Mouse (Mus musculus) kidney, postnatal 10 days (tissue): ENCODE results near the gene Krt31.
A peak's percentile ranks its signal among the peaks of the same experiment; 100 is the strongest.

ENCODE experiments used
- DNase-seq: peaks from one replicate; pipeline ENCODE4 v3.0.0; 2021; ENCODE audit warnings: mixed read lengths

The Krt31 gene

DNA sequence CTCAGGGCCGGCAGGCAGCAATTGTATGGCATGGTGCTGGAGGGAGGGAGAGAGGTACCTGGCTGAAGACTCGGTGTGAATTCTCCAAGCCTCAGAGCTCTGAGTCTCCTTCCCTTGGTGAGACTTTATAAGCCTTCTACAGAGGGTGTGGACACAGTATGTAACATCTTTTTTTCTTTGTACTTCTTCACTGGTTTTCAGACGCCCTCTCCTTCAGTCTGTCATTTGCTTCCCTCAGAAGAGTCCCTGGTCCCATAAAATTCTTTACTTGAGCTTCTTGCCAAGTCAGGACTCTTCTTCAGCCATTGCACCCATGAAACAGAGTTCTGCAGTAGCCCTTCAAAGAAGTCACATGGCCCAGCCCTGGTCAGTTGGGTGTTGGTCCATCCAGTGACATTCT is at the start of gene Krt31:
Krt31 (minus strand) TSS at position 101 of the 400 bp plus-strand sequence.
- DNase-seq = no peak

DNA sequence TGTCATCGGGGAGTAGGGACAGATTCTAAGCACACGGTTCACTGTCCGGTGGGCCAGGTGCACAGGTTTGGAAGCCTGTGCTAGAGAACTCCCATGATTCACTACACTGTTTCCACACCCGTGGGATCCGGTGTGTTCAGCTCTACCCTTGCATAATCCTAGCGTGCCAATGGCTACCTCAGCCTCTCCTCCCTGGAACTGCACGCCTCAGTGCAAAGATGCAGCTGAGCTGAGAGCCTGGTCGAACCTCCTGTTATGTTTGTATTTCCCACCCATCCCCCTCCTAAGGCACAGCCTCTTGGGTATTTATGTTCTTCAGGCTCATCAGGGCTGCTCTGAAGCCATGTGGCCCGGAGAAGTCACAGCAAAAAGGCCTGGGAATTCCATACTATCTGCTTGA is 47.5 kb upstream of the Krt31 start:
- DNase-seq = no peak

DNA sequence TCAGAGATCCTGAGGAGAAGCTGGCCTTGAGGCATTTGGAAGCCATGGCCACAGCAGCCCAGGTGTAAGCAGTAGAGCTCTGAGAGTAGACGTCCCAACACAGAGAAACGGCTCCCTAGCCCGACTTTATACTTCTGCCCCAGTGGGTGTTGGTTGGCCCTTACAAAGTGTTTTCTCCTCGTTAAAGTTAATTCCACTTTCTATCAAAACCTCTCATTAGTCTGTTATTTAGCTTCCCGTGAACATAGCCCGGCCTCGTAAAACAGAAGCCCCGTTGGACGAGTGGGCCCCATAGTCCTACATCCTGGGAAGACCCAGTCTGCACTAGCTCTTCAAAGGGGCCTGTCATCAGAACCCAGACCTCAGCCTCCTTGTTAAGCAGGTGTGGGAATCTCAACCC is 45.8 kb upstream of the Krt31 start, which contains the start of gene Krt35:
Krt35 (minus strand) TSS at position 101 of the 400 bp plus-strand sequence.
- no peak for DNase-seq

DNA sequence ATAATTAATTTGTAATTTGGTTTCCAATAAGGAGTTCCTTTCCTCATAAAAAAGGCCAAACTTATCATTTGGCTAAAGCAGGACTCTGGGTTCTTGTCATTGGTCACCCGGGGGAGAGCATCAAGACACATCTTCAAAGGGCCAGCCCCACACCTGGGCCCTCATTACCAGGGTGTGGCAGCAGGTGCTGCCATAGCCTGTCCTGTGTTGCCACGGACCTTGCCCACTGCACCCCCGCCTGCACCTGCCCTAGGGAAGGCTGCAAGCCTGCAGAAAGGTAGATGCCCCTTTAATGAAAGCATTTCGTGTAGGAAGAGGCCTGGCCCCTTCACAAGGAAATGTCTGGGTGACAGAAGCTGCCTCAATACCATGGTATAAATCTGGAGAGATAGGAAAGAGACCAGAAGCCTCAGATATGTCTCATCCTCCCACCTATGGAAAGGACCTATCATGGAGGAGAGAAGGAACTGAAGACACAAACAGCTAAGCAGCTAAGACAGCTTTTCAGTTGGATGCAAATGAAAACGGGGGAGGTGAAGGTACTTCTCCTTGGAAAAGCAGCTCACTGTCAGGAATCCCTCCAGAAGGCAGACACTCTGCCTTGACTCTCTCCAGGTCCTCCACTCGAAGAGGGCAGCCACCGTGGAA is 38.2 kb upstream of the Krt31 start:
- no peak for DNase-seq

DNA sequence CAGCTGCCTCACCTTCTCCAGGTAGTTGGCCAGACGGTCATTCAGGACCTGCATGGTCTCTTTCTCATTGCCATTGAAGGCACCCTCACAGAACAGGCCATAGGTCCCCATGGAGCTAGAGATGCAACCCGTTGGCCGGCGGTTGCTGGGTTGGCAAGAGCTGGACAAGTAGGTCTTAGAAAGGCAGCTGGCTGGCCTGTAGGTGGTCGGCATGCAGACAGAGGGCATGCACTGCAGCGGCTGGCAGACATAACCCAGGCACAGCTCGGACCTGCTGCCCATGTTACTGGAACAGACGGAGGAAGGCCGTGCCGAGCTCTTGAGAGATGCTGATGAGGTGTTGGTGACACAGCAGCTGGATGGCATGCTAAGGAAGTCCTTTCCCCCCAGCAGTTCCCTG is 37.5 kb upstream of the Krt31 start, which contains the start of gene Krt32:
Krt32 (minus strand) TSS at position 366 of the 400 bp plus-strand sequence.
- DNase-seq = no peak

DNA sequence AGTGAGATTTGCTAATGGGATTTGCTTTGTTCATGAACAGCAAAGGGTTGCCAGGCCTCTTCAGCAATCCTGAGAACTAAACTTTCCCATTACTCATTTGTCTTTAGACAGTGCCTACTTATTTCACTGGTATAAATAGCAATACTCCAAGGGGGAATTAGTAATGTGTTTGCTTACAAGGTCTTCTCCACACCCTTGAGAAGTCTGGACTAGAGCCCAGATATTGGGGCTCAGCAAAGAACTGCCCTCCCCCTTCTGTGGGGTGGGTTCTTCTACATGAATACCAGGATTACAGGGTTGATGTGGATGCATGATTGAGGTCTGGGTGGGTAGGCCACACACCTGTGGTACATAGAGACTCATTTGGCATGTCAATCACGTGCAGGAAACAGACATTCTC is 23.5 kb upstream of the Krt31 start:
- DNase-seq = no peak

DNA sequence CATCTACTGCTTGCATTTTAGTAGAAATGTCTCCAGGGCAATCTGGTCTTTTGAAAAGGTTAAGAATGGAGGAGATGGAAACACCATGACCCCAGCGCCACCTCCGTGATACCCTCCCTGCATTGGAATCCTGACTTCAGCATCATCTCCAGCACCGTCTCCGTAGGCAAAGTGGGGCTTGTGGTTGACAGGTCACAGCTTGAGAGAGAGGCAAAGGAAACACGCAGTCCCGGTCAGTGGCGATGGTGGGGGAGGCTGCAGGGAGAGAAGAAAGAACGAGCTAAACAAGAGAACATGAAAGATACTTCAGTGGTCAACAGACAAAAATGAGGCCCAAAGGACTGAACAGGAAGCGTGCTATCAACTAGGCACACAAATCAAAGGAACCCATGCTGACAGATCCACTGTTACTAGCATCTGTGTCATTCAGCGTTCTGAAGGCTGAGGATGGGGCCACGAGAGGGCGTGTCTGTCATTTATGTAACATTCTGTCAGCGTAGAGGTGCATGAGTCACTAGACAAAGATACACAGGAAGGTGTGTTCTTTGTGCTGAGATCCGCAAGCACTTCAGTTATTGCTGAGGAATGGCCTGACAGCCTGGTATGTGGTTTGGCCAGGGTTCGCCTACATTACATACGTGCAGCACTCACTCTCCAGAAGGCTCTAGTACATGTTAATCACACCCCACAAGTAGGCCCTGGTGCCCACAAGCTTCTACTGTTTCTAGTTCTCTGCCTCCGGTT is 17.1 kb upstream of the Krt31 start:
- DNase-seq = peak; percentile 13

DNA sequence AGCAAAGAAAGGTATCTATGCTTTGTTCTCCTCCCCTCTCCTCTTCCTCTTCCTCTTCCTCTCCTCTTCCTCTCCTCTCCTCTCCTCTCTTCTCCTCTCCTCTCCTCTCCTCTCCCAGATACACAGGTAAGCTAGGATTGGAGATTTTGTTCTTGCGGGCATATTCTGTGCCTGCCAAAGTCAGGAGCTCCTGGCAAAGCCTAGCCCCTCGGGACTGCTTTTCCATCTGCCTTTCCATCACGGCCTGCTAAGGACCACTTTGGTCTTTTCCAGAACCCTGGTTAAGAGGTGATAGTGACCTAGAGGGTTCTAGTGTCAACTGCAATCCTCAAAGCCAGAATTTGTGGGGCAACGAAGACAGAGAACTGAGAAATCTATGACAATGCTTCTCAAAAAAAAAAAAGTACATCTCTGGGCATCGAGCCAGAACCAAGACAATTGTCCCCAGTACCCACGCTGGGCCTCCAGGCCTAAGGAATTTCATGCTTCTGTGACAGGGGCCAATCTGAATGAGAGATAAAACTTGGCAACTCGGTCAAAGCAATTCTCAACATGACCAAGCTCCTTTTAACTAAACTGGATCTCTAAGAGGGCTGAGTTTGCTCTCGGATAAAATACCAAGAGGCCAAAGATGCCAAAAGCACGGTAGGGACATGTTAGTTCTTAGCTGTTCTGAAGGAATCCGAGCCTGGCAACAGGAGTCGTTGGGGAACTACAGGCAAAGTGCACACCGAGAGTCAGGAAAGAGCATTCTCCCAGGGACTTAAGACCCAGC is 16.1 kb upstream of the Krt31 start:
- no peak for DNase-seq

DNA sequence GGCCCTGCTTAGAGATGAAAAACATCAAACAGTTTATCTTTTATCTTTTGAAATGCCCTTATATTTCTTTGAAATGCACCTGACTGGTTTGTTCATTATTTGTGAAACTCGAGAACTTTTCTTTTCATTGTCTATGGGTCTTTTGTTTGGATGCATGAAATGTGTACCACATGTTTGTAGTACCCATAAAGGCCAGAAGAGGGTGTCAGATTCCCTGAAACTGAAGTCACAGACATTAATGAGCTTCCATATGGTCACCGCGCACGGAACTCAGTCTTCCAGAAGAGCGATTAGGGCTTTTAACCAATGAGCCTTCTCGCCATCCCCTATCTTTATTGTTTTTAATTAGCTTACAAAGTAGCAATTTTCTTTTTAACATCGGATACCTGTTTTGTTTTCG is 8.5 kb upstream of the Krt31 start:
- DNase-seq = no peak

DNA sequence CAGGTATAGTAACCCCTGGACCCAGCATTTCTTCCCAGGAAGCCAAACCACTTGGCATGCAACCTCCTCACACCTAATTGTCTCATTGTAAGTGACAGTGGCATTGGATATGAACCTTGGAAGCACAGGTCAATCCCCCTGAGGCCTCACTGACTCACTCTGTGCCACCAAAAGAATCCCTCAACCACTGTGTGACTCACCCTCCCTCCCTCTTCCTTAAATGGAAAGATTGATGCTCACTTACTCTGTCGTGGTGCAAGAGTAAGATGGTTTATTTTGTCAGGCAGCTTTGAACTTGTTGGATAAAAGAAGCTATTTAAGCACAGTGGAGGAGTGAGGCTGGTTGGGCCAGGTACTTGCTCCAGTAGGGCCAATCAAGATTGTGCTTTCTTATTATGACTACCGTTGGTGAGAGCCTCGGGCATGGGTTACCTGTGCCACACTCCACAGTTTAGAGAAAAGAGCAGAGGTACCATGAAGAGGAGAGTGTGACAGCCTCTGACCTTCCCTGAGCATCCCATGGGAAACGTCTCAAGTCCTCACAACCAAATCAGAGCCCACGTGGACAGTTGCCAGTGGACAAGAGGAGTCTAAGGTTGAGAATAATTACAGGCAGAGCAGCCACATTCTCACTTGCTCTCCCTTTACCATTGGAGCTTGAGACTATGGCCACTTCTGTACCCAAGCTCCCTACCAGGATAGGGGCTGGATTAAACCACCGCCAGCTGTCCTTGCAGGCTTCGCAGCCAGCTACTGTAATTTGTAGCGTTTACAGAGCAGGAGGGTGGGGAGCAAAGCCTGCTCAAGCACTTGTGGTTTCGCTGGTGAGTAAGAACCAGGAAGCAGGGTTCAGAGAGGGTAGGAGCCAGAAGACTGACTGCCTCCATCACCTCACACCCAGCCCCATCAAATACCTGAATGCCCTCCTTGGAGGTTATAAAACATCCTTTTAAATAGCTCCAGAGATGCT is 5.6 kb upstream of the Krt31 start:
- DNase-seq = no peak

DNA sequence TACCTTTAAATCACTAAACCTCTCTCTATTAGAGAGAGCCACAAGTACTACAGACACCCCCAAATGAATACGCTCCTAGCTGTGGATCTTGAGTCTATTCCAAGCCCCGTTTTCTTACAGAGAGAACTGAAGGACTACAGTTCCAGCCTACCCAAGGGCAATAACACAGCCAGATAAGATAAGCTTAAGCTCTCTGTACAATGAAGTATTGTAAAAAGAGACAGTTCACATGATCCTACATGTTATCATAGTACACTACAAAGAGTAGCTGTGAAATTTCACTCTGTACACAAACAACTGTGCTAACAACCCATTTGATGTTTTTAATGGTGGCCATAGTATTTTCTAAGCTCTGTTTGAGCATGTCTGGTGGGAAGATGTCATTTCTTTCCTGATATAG is 3.2 kb downstream of the Krt31 start:
- DNase-seq = no peak

DNA sequence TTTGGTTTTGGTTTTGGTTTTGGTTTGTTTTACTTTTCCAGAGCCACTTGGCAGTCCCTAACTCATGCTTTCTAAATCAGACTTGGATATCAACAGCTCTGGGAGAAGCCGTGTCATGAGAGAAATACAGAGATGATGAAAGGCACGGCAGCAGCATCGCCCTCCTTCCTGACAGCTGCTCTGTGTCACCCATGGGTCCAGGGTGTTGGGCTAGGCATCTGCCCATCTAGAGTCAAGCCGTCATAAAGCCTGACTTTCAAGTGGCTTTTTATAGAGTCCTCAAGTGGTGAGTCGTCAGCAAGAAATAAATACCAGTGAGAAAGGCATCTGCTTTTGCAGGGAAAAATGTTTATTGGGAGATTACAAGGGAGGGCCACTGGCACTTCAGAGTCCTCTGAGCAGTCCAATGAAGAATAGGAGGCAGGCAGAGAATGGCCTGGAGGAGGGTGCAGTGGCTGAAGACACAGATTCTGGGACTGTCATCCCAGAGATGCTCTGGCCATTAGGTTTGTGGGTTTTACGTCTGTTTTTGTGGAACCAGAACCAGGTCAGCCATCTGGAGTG is 4.0 kb downstream of the Krt31 start:
- DNase-seq = no peak

DNA sequence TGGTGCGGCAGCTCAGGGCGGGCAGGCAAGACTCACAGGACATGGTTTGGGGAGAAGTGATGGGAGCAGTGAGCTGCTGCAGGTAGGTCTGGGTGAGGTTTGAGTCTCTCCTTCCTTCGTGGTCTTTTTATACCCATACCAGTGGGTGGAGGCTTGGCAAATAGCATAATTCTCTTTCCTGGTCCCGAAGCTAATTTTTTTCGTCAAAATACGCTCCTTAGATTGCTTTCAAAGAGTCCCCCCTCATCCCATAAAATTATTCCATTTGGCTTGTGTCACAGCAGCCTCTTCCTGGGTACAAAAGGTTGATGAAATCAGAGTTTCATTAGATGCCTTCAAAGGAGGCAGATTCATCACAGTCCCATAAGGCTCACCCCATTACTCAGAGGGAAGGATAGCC is 8.9 kb downstream of the Krt31 start, which contains the start of gene Krt34:
Krt34 (minus strand) TSS at position 101 of the 400 bp plus-strand sequence.
- no peak for DNase-seq

DNA sequence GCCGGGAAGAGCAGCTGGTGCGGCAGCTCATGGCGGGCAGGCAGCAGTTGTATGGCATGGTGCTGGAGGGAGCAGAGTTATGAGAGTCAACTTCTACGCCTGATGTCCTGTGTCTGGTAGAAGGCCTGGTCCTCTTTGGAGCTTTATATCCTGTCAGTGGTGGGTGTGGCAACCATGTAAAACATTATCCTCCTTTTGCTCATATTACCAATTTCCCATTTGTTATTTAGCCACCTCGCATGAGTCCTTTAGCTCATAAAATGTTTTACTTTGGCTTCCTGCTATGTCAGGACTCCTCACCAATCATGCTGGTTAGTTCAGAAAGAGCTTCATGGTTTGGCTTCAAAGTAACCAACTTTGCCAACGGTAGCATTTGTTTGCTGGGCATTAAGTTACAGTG is 20.6 kb downstream of the Krt31 start, which contains the start of gene Krt33b:
Krt33b (minus strand) TSS at position 101 of the 400 bp plus-strand sequence.
- no peak for DNase-seq

DNA sequence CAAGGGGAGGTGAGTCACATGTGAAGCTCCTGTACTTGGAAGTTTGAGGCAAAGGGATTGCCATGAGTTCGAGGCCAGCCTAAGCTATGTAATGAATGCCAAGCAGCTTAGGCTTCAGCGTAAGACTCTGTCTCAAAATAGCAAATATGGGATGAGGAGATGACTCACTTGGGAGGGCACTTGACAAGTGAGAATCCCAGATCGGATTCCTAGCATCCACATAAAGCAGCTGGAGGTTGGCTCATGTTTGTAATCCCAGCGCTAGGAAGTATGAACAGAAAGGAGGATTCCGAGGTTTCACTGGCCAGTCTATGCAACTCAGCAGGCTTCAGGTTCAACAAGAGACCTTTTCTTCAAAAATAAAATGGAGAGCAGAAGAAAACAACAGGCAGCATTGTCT is 28.9 kb downstream of the Krt31 start:
- DNase-seq = no peak

DNA sequence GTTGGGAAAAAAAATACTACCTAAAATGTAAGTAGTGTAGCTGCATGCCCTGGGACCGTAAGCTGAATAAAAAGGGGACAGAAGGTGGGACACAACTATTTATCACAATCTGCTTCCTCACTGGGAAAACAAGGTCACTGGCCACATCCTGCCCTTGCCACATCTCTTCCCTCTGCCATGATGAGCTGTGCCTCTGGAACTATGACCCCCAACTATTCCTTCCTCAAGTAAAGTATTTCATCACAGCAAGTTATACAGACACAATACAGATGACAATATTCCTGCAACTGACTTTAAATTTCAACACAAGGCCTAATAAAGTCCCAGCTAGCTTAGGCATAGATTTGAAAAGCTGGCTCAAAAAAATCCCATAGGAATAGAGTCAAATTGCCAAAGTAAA is 30.9 kb downstream of the Krt31 start:
- DNase-seq = no peak

DNA sequence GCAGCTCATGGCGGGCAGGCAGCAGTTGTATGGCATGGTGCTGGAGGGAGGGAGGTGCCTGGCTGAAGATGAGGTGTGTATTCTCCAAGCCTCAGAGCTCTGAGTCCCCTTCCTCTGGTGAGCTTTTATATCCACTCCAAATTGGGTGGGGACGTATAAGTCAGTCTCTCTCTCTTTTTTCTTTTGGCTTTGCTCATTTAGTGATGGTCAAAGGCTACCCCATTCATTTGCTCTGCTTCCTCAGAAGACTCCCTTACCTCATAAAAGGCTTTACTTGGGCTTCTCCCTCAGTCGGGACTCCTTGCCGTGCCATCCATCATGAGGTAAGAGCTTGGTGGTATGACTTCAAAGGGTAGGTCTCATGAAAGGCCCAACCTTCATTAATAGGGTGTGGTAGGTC is 34.2 kb downstream of the Krt31 start, which contains the start of gene Krt33a:
Krt33a (minus strand) TSS at position 101 of the 400 bp plus-strand sequence.
- DNase-seq = no peak

DNA sequence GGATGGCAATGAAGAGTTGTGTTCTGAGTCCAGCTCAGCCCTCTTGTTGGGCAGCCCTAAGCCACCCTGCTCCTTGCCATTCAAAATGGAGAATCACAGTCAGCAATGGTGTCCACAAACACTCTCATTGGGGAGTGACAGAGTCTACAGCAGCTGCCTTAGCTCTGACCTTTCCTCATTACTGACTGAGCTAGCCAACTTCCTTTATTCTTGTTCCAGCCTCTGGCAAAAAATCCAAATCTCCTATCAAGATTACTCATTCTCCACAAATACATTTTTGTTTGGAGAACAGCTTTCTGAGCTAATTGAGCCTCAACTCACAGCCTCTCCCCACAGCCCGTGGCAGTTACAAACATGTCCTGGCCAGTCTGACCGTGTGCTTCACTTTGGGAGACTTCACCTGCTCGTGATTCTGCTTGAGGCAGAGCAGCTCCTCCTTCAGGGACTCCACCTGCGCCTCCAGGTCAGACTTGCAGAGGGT is 36.6 kb downstream of the Krt31 start:
- peak; percentile 9 for DNase-seq

DNA sequence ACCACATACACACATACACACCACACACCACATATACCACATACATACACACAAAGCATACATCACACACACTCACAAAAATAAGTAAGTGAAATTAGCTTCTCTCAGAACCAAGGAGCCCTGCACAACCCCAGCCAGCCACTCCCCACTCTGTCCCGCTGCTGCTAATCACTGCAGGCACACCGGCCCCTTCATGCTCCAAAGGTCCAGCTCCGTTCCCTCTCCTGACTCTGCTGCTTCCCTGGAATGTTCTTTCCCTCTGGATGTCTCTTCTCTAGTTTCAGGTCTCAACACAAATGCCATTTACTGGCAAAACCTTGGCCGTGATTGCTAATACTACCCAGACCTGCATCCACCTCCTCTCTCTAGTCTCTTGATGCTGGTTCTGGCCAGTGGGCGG is 39.7 kb downstream of the Krt31 start:
- no peak for DNase-seq

DNA sequence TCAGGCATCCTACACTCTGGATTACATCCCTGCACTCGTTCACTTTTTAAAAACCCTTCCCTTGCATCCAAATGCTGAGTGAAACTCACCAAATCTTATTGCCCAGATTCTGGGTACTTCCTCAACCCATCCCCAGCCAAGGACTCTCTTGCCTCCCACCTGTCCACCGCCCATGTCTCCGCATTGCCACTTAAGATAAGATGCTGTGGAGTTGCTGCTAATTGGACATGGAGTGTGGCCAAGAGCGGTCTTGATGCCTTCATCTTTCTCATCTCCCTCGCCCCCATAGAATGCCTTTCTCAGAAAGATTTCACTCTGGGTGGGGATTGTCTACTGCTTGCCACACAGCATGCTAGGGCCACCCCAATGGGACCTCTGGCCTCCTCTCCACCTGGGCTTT is 42.0 kb downstream of the Krt31 start:
- no peak for DNase-seq

DNA sequence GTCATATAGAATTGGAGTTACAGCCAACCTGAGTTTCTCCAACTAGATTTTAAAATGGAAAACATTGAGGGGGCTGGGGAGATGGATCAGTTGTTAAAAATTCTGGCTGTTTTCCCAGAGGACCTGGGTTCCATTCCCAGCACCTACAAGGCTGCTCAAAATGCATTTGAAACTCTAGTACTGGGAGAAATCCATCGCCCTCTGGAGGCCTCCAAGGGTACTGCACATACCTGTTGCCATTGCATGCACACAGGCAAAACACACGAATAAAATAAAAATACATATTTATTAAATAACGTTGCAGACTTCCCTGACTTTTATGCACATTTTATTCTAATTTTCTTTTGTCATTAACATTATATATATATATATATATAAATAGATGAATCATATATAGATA is 43.7 kb downstream of the Krt31 start:
- DNase-seq = no peak

DNA sequence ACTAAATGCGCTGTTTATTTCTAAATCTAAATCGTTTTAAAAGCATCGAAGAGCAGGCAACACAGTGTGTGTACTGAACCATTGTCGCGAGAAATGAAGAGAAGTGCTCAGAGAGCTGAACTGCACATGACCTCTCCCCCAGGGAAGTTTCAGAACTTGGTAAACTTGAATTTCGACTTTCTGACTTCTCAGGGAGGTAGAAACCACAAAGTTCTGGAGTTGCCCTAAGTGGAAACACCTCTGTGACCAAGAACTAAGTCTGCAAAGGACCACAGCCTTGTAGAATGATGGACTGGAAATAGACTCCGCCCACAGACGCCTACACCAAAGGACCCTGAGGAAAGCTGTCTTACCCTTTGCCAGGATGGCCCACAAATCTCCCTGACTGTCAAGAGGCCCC is 44.4 kb downstream of the Krt31 start:
- no peak for DNase-seq
